Mouse (Mus musculus) embryo, embryonic 10 days (tissue): ENCODE data around the gene Gm5114.
"Not testable (repeated sequence)": the region's sequence is repeated elsewhere in the genome, so short reads cannot be mapped to it uniquely, and the experiment has no call there.

ENCODE experiments used
- DNase-seq: peaks from one replicate; pipeline ENCODE4 v3.0.0-alpha.2; 2015; ENCODE audit warnings: low spot score

Gene Gm5114

DNA sequence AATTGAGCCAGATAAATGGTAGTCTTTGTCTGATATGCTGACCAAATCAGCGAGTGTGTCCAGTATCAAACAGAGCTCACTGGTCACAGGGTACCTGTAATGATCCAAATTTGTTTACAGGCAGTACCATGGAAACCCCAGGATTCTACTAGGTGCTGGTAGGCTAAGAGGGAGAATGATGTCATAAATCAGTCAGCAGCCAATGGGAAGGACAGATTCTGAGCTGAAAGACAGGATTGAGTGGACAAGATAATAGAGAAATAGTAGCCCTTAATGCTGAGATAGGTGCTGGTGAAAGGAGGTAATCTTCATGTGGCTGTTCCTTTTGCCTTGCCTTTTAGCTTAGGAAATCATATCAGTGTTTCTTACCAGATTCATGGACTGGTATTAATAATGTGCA lies at the start of gene Gm5114:
TSS of gene Gm5114 (minus strand) at position 101 of the 400 bp plus-strand sequence.
- DNase-seq: not testable (repeated sequence)

DNA sequence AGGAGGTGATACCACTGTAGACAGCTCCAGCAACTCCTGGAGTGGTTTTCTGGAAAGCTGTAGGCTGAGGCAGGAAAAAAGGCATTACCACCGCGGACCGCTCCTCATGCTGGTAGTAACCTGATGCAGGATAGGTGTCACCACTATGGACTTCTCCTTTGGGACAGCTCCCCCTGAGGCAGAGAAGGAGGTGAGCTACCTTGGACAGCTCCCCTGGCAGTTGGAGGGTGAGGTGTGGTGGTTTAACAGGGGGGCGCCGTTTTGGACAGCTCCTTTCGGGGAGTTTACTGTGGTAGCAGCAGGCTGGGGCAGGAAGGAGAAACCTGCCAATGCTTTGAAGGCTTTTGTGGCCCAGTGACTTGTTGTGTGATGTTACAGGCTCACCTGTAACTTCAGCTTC lies 42.8 kb upstream of the Gm5114 start:
- peak; percentile 71 for DNase-seq

DNA sequence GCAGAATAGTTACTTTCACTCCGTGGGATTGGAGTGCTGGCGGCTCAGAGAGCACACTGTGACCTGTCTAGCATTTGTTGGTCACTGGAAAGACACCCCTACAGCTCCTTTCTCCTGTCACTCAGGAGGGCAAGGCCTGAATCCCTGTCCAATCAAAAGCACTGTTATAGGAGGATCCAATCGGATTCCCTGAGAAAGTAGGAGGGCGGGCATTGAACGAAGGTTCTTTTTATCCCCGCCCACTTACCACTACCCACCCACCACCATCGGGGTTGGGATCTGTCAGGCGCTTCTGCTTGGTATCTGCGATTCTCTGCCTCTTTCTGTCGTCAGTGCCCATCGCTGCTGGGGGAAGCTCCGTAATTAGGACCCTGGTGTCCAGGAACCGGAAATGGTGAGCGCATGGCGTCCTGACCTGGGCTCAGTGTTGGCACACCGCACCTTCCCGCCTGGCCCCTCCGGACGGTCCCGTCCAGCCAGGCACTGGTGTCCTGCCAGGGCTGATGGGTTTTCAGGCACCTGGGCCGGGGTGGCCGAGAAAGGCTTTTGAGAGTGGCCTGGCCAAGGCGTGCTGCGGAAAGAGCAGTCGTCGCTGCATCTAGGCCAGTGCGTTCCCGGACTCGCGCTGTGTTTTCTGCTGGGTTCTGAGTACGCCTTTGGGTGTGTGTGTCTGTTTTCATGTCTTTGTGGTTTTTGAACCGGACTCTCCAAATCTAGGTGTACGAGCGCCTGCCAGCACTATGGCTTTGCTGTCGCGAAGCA lies 36.5 kb upstream of the Gm5114 start:
- DNase-seq: peak; percentile 96

DNA sequence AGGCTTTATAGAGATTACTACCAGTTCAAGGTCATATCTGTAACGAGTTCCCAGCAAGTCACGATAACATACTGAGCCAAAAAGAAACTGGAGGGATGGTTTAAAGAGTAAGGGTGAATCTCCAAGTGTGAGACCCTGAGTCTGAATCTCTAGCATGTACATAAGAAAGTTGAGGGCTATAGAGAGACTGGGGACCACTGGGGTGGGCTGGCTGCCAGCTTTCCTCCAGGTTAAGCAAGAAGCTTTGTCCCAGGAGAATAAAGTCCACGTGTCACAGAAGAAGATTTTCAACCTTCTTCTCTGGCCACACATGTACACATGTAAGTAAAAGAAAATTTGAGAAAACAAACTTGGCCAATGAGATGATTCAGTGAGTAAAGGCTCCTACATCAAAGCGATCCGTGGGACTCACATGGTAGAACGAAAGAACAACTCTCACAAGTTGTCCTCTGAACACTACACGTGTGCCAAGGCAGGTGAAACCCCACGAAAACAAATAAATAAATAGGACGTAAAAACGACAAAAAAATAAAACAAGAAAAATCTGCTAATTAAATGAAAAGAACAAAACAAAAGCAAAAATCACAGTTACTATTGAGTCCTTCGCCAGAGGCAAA lies 35.8 kb upstream of the Gm5114 start:
- no peak for DNase-seq

DNA sequence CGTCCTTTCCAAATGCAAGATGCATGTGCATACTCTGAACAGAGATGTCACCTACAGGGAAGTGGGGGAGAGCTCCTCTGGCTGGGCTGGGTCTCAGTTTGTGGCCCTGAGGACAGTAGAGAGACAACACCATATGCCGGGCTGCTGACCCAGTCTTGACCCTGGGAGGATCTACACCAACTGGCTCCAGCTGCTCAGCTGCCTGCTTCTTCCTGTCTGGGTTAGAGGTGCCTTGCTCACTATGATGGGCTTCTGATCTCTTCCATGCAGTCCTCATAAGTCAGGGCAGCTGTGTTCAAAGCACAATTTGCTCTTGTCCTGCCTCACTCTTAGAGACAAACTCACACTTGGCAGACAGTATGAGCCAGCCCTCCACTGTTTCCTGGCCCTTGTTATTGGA lies 28.3 kb upstream of the Gm5114 start:
- peak; percentile 43 for DNase-seq

DNA sequence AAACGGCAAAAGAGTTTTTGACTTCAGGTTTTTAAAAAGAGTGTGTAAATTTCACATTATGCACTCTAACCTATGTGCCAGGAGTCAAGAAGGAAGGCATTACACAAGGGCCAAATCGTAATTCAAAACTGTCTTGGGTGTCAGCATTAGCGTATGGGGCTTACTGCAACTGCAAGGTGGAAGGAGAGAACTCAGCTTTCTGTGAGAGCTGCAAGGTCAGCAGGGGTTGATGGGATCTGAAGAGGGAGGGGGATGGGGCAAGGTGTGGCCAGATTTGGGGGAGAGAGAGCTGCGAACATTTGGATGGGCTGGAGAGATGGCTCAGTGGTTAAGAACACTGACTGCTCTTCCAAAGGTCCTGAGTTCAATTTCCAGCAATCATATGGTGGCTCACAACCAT lies 27.4 kb upstream of the Gm5114 start:
- no peak for DNase-seq
